Mouse (Mus musculus) embryonic facial prominence, embryonic 10.5 days (tissue): Measurements from ENCODE around the gene Khdc4. TPM values are rescaled to one million over a fixed set of nuclear protein-coding genes. Genes with fewer than 3 reads are reported as not detected.

Experiments
- DNase-seq: peaks from one replicate; pipeline ENCODE4 v3.0.0-alpha.2; 2017; ENCODE audit warnings: low spot score
- H3K27ac ChIP-seq: fragments of 300-500 bp; sonication (generic); replicated peaks from 2 replicates; pipeline ENCODE4 v1.5.1; 2016; ENCODE audit warnings: mild to moderate bottlenecking
- H3K27me3 ChIP-seq: fragments of 300-500 bp; sonication (generic); replicated peaks from 2 replicates; pipeline ENCODE4 v1.6.1; 2016; ENCODE audit warnings: low read depth, mild to moderate bottlenecking; ENCODE audit not compliant: poor library complexity, severe bottlenecking
- H3K36me3 ChIP-seq: fragments of 300-500 bp; sonication (generic); replicated peaks from 2 replicates; pipeline ENCODE4 v1.6.1; 2016; ENCODE audit warnings: mild to moderate bottlenecking, moderate library complexity
- H3K4me1 ChIP-seq: fragments of 300-500 bp; sonication (generic); 2 replicates; pipeline ENCODE4 v1.6.1; 2016
- H3K4me3 ChIP-seq: fragments of 300-500 bp; sonication (generic); 2 replicates; pipeline ENCODE4 v1.5.1; 2016; ENCODE audit warnings: mild to moderate bottlenecking, moderate library complexity
- H3K9me3 ChIP-seq: fragments of 300-500 bp; sonication (generic); 2 replicates; pipeline ENCODE4 v1.6.1; 2016; ENCODE audit warnings: mild to moderate bottlenecking
- WGBS: fragments of 180-500 bp; shearing (Covaris S2); methylation state at CpG from one replicate; pipeline ENCODE4 v1.1.7; 2016; 5-methylcytosine and 5-hydroxymethylcytosine counted together
- polyA plus RNA-seq: library from polyadenylated mRNA; unstranded; fragments of >200 nt; fragmentation: Nextera tagmentation; extraction: Ambion mirVana; gene quantifications from 2 replicates; pipeline ENCODE4 v1.2.1, GENCODE M21; 2016

Gene Khdc4
- polyA plus RNA-seq, 1 experiment from 2014 or later = 98.6 TPM

GRCm38 (mm10) chr3:88755541-88755940 is 69.9 kb downstream of the Khdc4 start:
- Histone ChIP-seq H3K4me3 (no peak overlapping the region), H3K27me3 (no peaks in the 10 kb centered on the region), H3K9me3 (no peaks in the 10 kb centered on the region), H3K4me1 (peaks cover 25% of the 10 kb centered on the region), H3K36me3 (peaks cover 80% of the 10 kb centered on the region), H3K27ac (no peak overlapping the region)
- no peak for DNase-seq
- 71% methylated on average over 3 of the region's 3 CpGs for WGBS

- WGBS = 53% methylated on average over 4 of the region's 4 CpGs
- no peak overlapping the region for H3K4me3 ChIP-seq
These were observed 70.7 kb downstream of the Khdc4 start for GRCm38 (mm10) chr3:88756276-88756675.

GRCm38 (mm10) chr3:88758045-88758500 is 72.5 kb downstream of the Khdc4 start:
- H3K9me3 ChIP-seq = no peaks in the 10 kb centered on the region
- peak overlapping the region; percentile 84 for H3K27ac ChIP-seq
- DNase-seq = peak; percentile 53
- H3K27me3 ChIP-seq = no peaks in the 10 kb centered on the region
- 18% methylated on average over 5 of the region's 5 CpGs for WGBS
- H3K36me3 ChIP-seq = peaks cover 82% of the 10 kb centered on the region
- peak overlapping the region; percentile 30 for H3K4me3 ChIP-seq
- H3K4me1 ChIP-seq = peaks cover 25% of the 10 kb centered on the region

More at GRCm38 (mm10) chr3:88756276-88756675, 70.7 kb downstream of the Khdc4 start:
- no peak for DNase-seq
- H3K36me3 ChIP-seq = peaks cover 82% of the 10 kb centered on the region
- peak overlapping the region; percentile 59 for H3K27ac ChIP-seq
- H3K9me3 ChIP-seq = no peaks in the 10 kb centered on the region
- H3K27me3 ChIP-seq = no peaks in the 10 kb centered on the region
- peaks cover 25% of the 10 kb centered on the region for H3K4me1 ChIP-seq

DNA sequence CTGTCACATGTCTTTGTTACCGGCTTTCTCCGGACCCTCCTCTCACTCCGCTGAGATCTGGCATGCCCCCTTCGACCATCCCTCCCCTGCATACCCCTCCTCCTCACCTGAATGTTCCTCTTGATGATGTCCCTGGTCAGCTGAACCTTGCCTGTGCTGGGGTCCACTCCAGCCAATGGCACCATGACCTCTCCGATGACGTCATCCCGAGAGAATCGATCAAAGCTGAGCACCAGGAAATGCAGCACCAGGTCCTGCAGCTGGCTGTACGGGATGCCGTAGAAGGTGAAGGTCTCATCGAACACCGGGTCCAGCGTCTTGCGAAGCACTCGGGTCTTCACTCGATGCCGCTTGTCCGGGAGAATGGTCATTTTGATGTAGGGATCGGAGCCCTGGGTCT is 76.0 kb downstream of the Khdc4 start:
- DNase-seq = no peak
- Histone ChIP-seq H3K36me3 (peaks cover 74% of the 10 kb centered on the region), H3K27ac (no peak overlapping the region), H3K4me3 (no peak overlapping the region), H3K4me1 (peaks cover 18% of the 10 kb centered on the region), H3K27me3 (no peaks in the 10 kb centered on the region), H3K9me3 (no peaks in the 10 kb centered on the region)
- 94% methylated on average over 19 of the region's 19 CpGs for WGBS

DNA sequence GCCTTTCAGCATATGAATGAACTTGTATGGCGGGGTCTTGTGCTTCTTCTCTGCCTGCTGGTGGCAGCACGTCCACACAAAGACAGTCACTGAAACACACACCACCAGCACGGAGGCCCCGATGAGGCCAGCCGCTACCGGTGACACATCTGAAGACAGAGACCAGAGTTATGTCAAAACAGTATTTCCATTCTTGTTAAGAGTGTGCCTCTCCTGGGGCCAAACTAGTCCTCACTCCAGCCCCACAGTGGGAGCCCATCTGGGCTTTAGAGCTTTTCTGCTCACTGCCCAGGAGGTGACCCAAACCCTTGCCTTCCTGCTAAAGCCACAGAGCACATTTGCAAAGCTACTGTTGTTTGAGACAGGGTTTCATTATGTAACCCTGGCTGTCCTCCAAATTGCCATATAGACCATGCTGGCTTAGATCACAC is 76.8 kb downstream of the Khdc4 start:
- 71% methylated on average over 6 of the region's 6 CpGs for WGBS
- DNase-seq = no peak
- Histone ChIP-seq H3K27me3 (no peaks in the 10 kb centered on the region), H3K36me3 (peaks cover 68% of the 10 kb centered on the region), H3K4me1 (peaks cover 15% of the 10 kb centered on the region), H3K27ac (no peak overlapping the region), H3K4me3 (no peak overlapping the region), H3K9me3 (no peaks in the 10 kb centered on the region)

Other genes with a start within 250 kb of the Khdc4 start
- 5.9 and 7.1 TPM in 2 replicates for gene Sema4a, start 224.6 kb upstream of the Khdc4 start, polyA plus RNA-seq
- gene Lmna, start 175.8 kb upstream of the Khdc4 start, polyA plus RNA-seq = 15.2 and 17.9 TPM in 2 replicates
- gene Mex3a, start 153.4 kb upstream of the Khdc4 start, polyA plus RNA-seq = 33.6 and 37.4 TPM in 2 replicates
- 4.9 and 5.8 TPM in 2 replicates for gene Rab25, start 137.5 kb upstream of the Khdc4 start, polyA plus RNA-seq
- 158 and 161 TPM in 2 replicates for gene Lamtor2, start 132.7 kb upstream of the Khdc4 start, polyA plus RNA-seq
- gene Ubqln4, start 132.0 kb upstream of the Khdc4 start, polyA plus RNA-seq = 68.6 and 77.9 TPM in 2 replicates
- 229 and 231 TPM in 2 replicates for gene Ssr2, start 109.9 kb upstream of the Khdc4 start, polyA plus RNA-seq
- 110 and 116 TPM in 2 replicates for gene Arhgef2, start 79.8 kb upstream of the Khdc4 start, polyA plus RNA-seq
- gene Rxfp4, start 32.7 kb upstream of the Khdc4 start, polyA plus RNA-seq = not detected in 2 replicates
- 32.9 and 33.4 TPM in 2 replicates for gene Rit1, start 31.0 kb downstream of the Khdc4 start, polyA plus RNA-seq
- 52.4 and 59.1 TPM in 2 replicates for gene Syt11, start 89.4 kb downstream of the Khdc4 start, polyA plus RNA-seq
- 17.6 and 18.9 TPM in 2 replicates for gene Gon4l, start 149.4 kb downstream of the Khdc4 start, polyA plus RNA-seq
- 63.0 and 64.9 TPM in 2 replicates for gene Msto1, start 228.2 kb downstream of the Khdc4 start, polyA plus RNA-seq